Mouse (Mus musculus): ENCODE results near the gene Pax2.

DNA sequence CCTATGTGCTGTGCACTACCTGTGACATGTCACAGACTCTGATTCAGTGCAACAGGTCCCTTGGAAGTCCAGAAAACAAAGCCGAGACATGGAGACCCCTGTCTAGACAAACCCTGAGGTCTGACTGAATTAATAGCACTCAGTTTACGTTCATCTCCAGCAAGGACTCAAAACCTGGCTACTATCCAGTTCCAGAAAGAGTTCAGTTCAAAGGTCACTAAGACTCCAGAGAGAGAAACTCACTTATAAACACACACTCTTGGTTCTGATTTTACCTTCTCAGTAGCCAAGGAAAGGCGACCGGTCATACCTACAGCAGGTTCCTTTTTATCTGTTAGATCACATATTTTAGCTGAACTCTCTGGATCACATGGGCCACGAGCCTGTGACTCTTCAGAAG lies 43.3 kb downstream of the Pax2 start:
- no peak for TF ChIP-seq POLR2A (IDR thresholded peaks at IDR 0.05; ENCODE audit: low read depth, low read length)
- TF ChIP-seq CTCF (conservative IDR thresholded peaks at IDR 0.05; ENCODE audit: insufficient read depth, insufficient read length, low read depth, low read length), result no peak

Data from kidney, adult 2 months (tissue).